Mouse (Mus musculus) pancreas, adult 10 weeks (tissue): ENCODE measurements around the gene Olfr1057. TPM values are rescaled to one million over a fixed set of nuclear protein-coding genes. Genes with fewer than 3 reads are reported as not detected.

ENCODE experiments used
- polyA plus RNA-seq: library from polyadenylated mRNA; stranded (reverse); fragments of 350-450 nt; fragmentation: Illumina TruSeq; extraction: RNeasy Lipid Tissue Mini Kit (QIAGEN cat#74804); gene quantifications from one replicate; pipeline ENCODE4 v1.2.3, GENCODE M21; 2015; ENCODE audit warnings: low read depth, low replicate concordance; ENCODE audit not compliant: insufficient read depth

Olfr1057 gene
- not detected for polyA plus RNA-seq

GRCm38 (mm10) chr2:86378293-86378692 is at the start of gene Olfr1057:
Olfr1057 (minus strand) TSS chr2:86378393.

GRCm38 (mm10) chr2:86426649-86427048 is 48.5 kb upstream of the Olfr1057 start, which contains the start of gene Olfr1062:
Olfr1062 (minus strand) TSS chr2:86426749.

GRCm38 (mm10) chr2:86413950-86414349 is 35.8 kb upstream of the Olfr1057 start, which contains the start of gene Olfr1061:
Olfr1061 (minus strand) TSS chr2:86414050.

GRCm38 (mm10) chr2:86388461-86388860 is 10.3 kb upstream of the Olfr1057 start, which contains the start of gene Olfr1058:
Olfr1058 (minus strand) TSS chr2:86388561.

GRCm38 (mm10) chr2:86362369-86362768 is 15.8 kb downstream of the Olfr1057 start, which contains the start of gene Olfr1056:
Olfr1056 (minus strand) TSS chr2:86362469.

GRCm38 (mm10) chr2:86350184-86350583 is 28.0 kb downstream of the Olfr1057 start, which contains the start of gene Olfr1055:
Olfr1055 (minus strand) TSS chr2:86350284.

GRCm38 (mm10) chr2:86335333-86335732 is 42.9 kb downstream of the Olfr1057 start, which contains the start of gene Olfr1054:
Olfr1054 (minus strand) TSS chr2:86335433.

Other genes starting within 250 kb of the Olfr1057 start
- gene Olfr1039, start 242.5 kb downstream of the Olfr1057 start, polyA plus RNA-seq: not detected
- not detected for gene Olfr1040, start 231.7 kb downstream of the Olfr1057 start, polyA plus RNA-seq
- not detected for gene Olfr1042, start 216.6 kb downstream of the Olfr1057 start, polyA plus RNA-seq
- gene Olfr1043, start 210.9 kb downstream of the Olfr1057 start, polyA plus RNA-seq: not detected
- not detected for gene Olfr1044, start 200.6 kb downstream of the Olfr1057 start, polyA plus RNA-seq
- not detected for gene Olfr52, start 192.7 kb downstream of the Olfr1057 start, polyA plus RNA-seq
- gene Olfr1045, start 175.4 kb downstream of the Olfr1057 start, polyA plus RNA-seq: not detected
- not detected for gene Olfr1046, start 159.1 kb downstream of the Olfr1057 start, polyA plus RNA-seq
- gene Olfr1047, start 147.0 kb downstream of the Olfr1057 start, polyA plus RNA-seq: not detected
- not detected for gene Olfr1048, start 138.1 kb downstream of the Olfr1057 start, polyA plus RNA-seq
- not detected for gene Olfr1049, start 120.1 kb downstream of the Olfr1057 start, polyA plus RNA-seq
- gene Olfr1051, start 99.3 kb downstream of the Olfr1057 start, polyA plus RNA-seq: not detected
- not detected for gene Olfr1052, start 85.9 kb downstream of the Olfr1057 start, polyA plus RNA-seq
- not detected for gene Olfr1053, start 63.1 kb downstream of the Olfr1057 start, polyA plus RNA-seq
- not detected for gene Olfr1054, start 43.0 kb downstream of the Olfr1057 start, polyA plus RNA-seq
- not detected for gene Olfr1055, start 28.1 kb downstream of the Olfr1057 start, polyA plus RNA-seq
- not detected for gene Olfr1056, start 15.9 kb downstream of the Olfr1057 start, polyA plus RNA-seq
- gene Olfr1058, start 10.2 kb upstream of the Olfr1057 start, polyA plus RNA-seq: not detected
- gene Olfr1061, start 35.7 kb upstream of the Olfr1057 start, polyA plus RNA-seq: not detected
- gene Olfr1062, start 48.4 kb upstream of the Olfr1057 start, polyA plus RNA-seq: not detected
- not detected for gene Olfr1065, start 72.2 kb upstream of the Olfr1057 start, polyA plus RNA-seq
- gene Olfr1066, start 77.9 kb upstream of the Olfr1057 start, polyA plus RNA-seq: not detected
- gene Olfr228, start 109.0 kb upstream of the Olfr1057 start, polyA plus RNA-seq: not detected
- gene Olfr1076, start 130.1 kb upstream of the Olfr1057 start, polyA plus RNA-seq: not detected
- not detected for gene Olfr1079, start 164.1 kb upstream of the Olfr1057 start, polyA plus RNA-seq
- gene Olfr1080, start 179.8 kb upstream of the Olfr1057 start, polyA plus RNA-seq: not detected
- not detected for gene Olfr1082, start 220.6 kb upstream of the Olfr1057 start, polyA plus RNA-seq